Mouse (Mus musculus): ENCODE data around the gene Vps52. TPM values are rescaled to one million over a fixed set of nuclear protein-coding genes. Genes with fewer than 3 reads are reported as not detected.

Gene Vps52
- total RNA-seq, 2 experiments from 2014 or later = 85.0 to 95.9 TPM

DNA sequence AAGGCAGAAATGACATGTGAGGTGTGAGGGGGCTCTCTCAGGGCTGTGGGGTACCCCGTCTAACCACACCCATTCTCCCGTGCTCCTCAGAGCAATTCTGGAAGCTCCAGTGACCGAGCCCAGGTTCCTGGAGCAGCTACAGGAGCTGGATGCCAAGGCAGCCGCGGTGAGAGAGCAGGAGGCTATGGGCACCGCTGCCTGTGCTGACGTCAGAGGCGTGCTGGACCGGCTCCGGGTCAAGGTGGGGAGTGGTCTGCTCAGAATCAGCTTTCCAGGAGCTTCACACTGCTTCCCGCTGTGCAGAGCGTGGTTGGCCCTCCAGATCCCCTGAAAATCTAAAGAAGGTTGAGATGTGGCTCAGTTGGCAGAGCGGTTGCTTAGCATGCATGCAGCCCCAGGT is 3.5 kb downstream of the Vps52 start:
- no peak for DNase-seq (ENCODE audit: extremely low spot score in 1 of 2, low spot score in 1 of 2)

DNA sequence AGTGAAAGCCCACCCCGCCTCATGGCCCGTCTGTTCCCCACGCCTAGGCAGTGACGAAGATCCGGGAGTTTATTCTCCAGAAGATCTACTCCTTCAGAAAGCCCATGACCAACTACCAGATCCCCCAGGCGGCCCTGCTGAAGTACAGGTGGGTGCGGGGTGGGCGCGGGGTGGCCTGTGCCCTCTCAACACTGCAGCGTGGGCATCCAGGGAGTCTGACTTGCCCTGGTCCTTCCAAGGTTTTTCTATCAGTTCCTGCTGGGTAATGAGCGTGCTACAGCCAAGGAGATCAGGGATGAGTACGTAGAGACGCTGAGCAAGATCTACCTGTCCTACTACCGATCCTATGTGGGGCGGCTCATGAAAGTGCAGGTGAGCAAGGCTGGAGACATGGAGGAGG is 4.3 kb downstream of the Vps52 start:
- no peak for DNase-seq (ENCODE audit: extremely low spot score in 1 of 2, low spot score in 1 of 2)

DNA sequence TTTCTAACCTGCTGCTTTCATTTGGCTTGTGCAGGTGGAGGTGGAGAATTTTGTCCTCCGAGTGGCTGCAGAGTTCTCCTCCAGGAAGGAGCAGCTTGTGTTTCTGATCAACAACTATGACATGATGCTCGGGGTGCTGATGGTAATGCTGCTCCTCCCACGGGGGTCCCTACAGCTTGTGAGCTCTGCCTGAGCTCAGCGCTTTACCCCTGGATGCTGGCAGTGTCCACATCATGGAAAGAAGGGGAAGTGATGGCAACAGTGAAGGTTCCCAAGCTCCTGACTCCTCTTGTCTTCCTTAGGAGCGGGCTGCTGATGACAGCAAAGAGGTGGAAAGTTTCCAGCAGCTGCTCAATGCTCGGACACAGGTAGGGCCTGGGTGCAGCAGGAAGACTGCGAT is 7.3 kb downstream of the Vps52 start:
- no peak for DNase-seq (ENCODE audit: extremely low spot score in 1 of 2, low spot score in 1 of 2)

DNA sequence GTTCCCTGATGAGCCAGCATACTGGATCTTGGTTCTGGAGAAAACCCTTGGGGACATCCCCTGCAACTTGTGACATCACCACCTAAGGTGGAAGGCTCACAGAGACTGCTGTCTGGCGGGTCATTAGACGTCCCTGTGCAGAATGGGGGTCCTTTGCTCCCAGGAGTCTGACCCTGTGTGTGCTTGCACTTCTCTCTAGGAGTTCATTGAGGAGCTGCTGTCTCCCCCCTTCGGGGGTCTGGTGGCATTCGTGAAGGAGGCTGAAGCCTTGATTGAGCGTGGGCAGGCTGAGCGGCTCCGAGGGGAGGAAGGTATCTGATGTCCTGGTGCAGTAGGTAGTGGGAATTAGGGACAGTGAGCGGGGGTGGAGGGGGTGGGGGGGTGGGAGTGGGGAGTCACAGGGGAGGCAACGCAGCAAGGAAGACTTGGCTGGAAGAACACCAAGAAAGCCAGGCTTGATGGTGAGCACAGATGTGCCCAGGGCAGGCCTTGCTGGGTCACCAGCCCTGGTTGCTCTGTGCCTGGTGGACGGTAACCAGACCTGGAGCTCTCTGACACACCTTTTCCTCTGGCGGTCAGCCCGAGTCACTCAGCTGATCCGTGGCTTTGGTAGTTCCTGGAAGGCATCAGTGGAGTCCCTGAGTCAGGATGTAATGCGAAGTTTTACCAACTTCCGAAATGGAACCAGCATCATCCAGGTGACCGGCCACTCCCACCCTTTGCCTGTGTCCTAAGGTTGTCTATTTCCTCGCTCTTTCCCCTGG is 9.7 kb downstream of the Vps52 start:
- DNase-seq (ENCODE audit: extremely low spot score in 1 of 2, low spot score in 1 of 2) = no peak

DNA sequence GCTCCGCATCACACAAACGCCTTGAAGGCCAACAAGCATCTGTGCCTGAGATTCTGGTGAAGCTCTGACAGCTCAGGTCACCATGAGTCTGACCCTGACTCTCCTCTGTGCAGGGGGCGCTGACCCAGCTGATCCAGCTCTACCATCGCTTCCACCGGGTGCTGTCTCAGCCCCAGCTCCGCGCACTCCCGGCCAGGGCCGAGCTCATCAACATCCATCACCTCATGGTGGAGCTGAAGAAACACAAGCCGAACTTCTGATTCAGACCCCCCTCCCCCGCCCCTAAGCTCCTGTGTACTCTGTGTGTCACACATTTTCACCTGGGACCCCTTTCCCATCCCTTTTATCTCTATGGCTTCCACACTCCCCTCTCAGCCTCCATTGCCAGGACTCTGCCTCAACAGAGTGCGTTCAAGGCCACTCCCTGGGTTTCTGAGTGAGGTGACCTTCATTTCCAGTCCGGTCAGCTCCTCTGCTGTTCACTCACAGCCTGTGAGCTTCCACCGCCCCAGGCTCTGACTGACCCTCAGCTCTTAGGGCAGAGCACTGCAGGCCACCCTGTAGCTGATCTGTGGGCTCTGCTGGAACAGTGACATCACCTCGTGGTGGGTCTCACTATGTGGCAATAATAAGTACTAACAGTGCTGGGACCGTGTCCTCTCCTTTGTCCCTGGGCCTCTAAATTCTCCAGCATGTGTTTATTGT is 10.4 kb downstream of the Vps52 start:
- no peak for DNase-seq (ENCODE audit: extremely low spot score in 1 of 2, low spot score in 1 of 2)

DNA sequence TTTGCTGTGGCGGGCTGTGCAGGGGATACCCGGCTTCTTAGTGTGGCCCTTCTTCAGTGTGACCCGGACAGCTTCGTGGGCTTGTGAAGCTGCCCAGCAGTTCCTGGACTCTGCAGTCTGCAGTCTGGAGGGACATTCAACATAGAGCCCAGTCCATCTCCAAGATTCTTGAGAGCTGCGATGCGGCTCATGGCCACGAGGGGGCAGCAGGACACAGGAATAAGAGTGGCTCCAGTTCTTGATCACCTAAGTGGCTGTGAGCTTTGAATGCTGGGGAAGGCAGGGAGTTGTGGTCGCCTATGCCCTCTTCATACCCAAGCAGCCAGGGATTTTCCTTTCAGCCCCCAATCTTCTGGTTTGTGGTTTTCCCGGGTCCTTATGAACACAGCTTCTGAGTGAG is 12.9 kb downstream of the Vps52 start:
- peak in 1 of 2 experiments; percentile 83 for DNase-seq (ENCODE audit: extremely low spot score in 1 of 2, low spot score in 1 of 2)

DNA sequence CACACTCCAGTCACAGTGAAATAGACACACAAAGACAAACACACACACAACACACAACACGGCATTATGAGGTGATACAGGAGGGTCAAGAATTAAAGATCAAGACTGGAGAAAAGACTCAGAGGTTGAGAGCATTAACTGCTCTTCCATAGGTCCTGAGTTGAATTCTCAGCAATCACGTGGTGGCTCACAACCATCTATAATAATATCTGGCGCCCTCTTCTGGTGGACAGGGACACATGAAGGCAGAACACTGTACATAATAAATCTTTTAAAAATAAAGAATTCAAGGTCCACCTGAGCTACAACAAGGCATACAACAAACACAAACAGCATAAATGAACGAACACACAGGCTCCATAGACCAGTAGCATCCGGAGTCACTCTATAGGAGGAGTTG is 13.3 kb downstream of the Vps52 start:
- DNase-seq (ENCODE audit: extremely low spot score in 1 of 2, low spot score in 1 of 2) = no peak

DNA sequence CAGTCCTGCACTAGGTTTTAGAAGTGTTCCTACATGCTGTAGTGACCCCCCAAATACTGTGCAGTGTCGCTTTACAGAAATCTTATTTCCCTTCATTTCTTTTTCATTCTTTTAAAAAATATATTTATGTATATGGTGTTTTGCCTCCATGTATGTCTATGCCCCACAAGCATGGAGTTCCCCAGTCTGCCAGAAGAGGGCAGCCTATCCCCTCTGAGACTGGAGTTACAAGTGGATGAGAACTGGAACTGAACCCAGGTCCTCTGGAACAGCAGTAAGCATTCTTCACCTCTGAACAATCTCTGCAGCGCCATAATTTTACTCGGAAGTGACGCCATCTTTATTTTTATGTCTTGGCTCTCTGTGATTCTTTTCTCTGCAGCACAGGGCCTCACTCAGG is 13.8 kb downstream of the Vps52 start:
- DNase-seq (ENCODE audit: extremely low spot score in 1 of 2, low spot score in 1 of 2) = no peak

DNA sequence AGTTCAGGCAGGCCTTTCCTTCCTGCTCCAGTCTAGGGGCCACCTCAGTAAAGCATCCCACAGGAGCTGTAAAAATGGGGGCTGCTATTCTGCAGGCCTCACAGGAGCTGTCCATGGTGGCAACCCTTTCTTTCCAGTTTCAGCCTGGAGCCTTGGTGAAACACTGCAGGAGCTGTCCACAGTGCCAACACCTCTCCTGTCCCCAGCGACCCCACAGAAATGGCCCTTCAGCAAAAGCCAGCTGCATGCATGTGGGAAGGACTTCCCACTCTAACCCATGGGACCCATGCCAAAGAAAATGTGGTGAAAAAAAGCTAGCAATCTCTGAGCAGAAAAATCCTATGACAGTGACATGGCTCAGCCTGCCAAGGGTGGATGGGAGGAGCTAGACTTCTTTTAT is 17.1 kb downstream of the Vps52 start:
- DNase-seq (ENCODE audit: extremely low spot score in 1 of 2, low spot score in 1 of 2) = no peak

DNA sequence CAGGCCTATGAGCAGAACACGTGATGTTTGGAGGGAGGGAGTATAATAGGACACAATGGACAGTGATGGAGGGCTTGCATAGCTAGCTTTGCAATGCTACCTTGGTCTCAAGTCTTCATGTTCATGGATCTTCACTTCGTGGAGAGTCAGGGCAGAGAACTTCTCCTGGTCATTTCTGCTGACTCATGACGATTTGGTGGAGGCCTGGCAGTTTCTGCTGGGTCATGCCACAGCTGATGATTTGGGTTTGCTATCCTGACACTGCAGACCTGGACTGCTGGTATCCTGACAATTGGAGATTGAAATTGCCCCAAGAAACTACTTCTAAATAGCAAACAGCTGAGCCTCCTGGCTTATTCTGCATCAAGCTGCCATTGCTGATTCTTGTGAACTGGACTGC is 18.0 kb downstream of the Vps52 start:
- DNase-seq (ENCODE audit: extremely low spot score in 1 of 2, low spot score in 1 of 2) = no peak

DNA sequence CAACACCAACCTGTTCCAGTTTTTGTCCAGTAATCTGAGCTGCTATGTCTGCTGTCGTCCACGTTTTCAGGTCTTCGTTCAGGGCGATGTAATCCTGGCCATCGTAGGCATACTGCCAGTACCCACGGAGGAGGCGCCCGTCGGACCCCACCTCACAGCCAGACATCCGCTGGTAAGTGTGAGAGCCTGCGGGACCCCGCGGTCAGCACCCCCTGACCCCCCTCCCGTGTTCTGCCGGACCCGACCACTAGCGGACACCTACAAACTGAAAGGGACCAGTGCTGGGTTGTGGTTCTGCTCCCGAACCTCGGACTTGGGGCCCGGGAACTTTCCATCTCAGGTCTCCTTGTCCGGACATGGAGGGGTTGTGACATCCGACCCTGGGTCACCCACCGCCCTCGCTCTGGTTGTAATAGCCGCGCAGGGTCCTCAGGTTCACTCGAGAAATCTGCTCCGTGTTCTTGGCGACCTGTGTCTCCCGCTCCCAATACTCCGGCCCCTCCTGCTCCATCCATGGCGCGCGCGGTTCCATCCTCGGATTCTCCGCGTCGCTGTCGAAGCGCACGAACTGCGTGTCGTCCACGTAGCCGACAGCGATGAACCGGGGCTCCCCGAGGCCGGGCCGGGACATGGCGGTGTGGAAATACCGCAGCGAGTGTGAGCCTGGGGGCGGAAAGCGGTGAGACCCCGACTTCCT is 22.4 kb downstream of the Vps52 start:
- no peak for DNase-seq (ENCODE audit: extremely low spot score in 1 of 2, low spot score in 1 of 2)

DNA sequence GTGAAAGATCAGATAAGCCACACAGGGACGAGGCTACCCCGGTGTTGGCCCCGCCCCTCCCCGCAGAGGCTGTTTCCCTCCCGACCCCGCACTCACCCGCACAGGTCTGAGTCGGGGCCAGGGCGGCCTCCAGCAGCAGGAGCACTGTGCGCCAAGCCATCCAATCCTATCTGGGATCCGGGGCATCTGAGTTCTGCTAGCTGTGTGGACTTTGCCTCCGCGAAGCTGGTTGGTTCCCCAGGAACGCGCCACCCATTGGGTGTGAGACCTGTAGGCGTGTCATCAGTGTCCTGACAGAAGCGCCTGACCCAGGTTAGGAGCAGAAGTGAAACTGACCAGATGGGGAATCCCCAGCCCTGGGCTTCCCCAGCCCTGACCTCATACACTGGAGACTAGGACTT is 23.0 kb downstream of the Vps52 start:
- DNase-seq (ENCODE audit: extremely low spot score in 1 of 2, low spot score in 1 of 2) = no peak

DNA sequence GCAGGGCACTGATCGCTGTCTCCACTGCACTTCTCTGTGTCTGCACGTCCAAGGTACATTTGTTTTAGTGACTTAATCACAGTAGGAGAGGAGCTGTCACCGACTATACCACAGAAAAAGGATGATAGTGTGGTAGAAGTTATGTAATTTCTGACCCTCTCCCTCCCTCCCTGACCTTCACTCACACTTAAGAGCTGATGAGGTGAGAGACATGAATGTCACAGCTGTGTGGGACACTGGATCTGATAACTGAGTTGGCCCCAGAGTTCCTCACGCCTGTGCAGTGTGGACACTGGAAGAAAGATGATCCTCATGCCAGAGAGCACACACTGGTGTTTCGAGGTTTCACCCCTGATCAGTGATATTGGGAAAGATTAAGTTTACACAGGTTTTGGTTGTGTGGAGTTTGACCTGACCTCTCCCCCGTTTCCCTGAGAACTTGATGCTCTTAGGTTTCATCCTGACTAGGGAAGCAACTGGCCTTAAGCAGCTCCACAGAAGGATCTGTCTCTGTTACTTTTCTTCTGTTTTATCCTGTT is 24.0 kb downstream of the Vps52 start:
- DNase-seq (ENCODE audit: extremely low spot score in 1 of 2, low spot score in 1 of 2) = no peak

DNA sequence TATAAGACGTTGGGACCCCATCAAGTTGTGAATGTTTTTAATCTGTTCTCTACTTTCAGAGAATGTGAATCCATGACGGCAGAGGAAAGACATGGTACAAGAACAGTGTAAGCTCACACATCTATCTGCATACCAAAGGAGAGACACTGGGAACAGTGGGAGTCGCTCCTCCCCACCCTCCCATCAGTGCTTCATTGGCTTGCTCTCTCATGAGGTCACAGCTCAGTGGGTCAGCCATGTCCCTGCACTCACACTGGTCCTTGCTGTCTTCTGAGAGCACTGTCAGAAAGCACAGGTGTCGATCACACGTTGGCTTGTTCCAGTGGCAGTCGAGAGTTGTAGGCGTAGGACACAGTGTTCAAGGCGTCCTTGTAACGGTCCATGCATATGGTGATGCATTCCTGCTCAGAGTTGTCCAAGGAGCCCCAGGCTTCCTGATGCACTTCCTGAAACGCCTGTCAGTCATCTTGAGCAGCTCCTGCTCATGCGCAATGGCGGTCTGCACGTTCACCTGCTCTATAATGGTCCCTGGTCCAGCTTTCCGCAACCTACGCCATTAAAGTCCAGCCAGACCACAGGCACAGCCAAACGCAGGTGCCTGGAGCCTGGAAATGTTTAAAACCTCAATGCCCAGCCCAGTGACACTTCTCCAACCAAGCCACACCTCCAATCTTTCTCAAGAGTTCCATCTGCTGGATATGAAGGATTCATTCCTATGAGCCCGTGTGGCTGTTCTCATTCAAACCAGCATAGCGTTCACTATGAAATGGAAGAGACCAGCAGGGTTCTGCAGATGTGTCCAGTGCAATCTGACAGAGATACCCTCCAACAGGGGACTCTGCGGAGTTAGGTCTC is 24.8 kb downstream of the Vps52 start:
- no peak for DNase-seq (ENCODE audit: extremely low spot score in 1 of 2, low spot score in 1 of 2)

DNA sequence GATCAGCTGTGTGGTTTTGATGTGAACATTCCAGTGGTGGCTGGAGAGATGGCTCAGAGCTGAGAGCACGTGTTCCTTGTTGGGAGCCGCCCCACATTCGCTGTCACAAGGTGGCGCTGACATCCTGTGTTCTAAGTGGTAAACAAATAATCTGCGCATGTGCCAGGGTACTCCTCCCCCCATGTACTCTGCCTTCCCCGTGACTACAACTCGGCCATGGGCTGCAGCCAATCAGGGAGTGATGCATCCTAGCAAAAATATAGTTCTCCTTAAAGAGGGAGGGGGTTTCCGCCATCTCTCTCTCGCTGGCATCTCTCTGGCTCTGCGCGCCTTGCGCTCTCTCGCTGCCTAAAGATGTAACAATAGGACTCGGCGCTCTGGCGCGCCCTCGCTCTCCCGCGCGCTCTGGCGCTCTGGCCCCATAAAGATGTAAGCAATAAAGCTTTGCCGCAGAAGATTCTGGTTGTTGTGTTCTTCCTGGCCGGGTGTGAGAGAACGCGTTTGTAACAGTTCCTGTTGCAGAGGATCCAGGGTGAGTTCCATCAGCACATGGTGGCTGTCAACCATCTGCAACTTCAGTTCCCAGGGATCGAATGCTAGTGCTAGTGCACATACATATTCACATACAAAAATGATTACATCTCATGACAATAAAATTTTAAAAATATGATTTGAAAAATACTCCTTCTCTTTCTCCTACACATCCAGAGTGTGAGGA is 25.7 kb downstream of the Vps52 start:
- DNase-seq (ENCODE audit: extremely low spot score in 1 of 2, low spot score in 1 of 2) = peak; percentile 36 to 74

DNA sequence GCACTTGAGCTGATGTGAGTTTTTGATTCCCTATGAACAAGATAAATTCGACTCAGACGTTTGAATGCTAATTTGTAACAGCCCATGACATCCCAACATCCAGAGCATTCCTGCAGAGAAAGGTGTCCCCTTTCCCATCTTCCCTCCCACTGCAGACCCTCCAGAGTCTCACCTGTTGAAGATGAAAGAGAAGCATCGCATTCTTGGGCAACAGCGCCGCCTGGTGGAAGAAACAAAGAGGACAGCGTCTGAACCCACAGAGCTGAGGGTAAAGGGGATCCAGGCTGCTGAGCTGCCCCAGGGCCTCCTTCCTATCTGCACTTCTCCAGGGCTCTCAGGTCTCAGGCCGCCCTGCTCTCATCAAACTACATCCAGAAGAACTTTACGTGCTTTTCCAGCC is 26.5 kb downstream of the Vps52 start:
- DNase-seq (ENCODE audit: extremely low spot score in 1 of 2, low spot score in 1 of 2) = peak in 1 of 2 experiments; percentile 74

DNA sequence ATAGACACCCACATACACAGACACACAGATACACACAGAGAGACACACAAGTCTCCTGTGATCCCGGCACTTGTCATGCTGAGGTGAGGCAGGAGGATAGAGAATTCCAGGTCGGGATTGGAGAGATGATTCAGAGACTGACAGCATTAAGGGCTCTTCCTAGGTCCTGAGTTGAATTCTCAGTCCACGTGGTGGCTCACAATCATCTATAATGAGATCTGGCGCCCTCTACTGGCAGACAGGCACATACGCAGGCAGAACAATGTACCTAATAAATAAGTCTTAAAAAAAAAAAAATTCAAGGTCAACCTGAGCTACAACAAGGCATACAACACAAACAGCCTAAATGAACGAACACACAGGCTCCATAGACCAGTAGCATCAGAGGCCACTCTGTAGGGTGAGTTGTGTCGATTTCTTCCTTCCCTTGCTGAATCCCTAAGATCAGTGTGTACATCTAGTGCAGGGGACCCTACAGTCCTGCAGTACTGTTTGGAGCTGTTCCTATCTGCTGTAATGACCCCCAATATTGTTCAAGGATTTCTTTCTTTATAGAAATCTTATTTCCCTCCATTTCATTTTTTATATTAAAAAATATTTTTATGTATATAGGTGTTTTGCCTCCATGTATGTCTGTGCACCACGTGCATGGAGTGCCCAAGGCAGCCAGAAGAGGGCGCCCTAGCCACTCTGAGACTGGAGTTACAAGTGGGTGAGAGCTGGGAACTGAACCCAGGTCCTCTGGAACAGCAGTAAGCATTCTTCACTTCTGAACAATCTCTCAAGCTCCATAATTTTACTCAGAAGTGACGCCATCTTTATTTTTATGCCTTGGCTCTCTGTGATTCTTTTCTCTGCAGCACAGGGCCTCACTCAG is 36.4 kb downstream of the Vps52 start:
- peak in 1 of 2 experiments; percentile 67 for DNase-seq (ENCODE audit: extremely low spot score in 1 of 2, low spot score in 1 of 2)

DNA sequence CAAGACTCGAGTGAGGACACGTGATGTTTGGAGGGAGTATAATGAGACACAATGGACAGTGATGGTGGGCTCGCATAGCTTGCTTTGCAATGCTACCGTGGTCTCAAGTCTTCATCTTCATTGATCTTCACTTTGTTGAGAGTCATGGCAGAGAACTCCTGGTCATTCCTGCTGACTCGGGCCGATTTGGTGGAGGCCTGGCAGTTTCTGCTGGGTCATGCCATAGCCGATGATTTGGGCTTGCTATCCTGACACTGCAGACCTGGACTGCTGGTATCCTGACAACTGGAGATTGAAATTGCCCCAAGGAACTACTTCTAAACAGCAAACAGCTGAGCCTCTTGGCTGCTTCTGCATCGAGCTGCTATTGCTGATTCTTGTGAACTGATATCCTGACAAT is 39.3 kb downstream of the Vps52 start:
- no peak for DNase-seq (ENCODE audit: extremely low spot score in 1 of 2, low spot score in 1 of 2)

DNA sequence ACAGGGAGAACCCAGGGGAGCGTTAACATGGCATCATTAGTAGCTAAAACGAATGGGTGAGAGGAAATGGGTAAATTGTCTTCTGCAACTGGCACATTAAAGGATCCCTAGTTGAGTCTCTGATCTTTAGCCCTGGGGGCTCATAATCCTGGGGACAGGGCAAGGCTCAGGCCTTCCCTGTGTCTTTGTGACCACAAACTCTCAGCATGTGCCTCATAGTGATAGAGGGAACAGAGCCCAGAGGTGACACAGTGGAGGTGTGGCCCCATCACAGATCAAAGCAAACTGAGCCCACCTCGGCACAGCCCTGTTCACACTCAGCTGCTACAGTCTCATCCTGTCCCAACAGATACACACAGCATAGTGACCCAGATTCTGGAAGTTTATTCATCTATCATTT is 40.0 kb downstream of the Vps52 start:
- DNase-seq (ENCODE audit: extremely low spot score in 1 of 2, low spot score in 1 of 2) = no peak
